Mouse (Mus musculus) bone marrow macrophage, adult 2 months (primary cell): ENCODE data around the gene Hnrnpab.

ENCODE experiments used
- CTCF ChIP-seq: IDR thresholded peaks from 2 replicates; pipeline ENCODE4 v1.5.1; 2012; ENCODE audit warnings: low read depth, mild to moderate bottlenecking, low read length, moderate library complexity
- POLR2A ChIP-seq: IDR thresholded peaks from 2 replicates; pipeline ENCODE4 v1.6.1; 2012; ENCODE audit warnings: mild to moderate bottlenecking, low read depth, low read length, borderline replicate concordance

DNA sequence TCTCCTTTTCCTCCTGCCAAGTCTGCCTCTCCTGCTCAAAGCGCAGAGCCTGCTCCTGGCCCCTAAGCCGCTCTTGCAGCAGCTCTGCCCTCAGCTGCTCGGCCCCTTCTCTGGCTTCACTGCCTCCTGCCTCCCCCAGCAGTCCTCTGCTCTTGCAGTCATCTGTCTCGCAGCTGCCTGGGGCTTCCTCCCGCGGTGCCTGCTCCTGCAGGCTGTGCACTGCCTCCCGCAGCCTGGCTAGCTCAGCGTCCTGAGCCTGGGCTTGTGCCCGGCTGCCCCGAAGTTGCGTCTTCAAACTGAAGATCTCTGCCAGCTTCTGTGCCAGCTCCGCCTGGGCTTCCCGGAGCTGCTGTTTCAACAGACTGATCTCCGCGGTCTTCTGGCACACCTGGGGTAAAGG is 37.1 kb upstream of the Hnrnpab start:
- no peak for TF ChIP-seq CTCF
- no peak for TF ChIP-seq POLR2A
